Mouse (Mus musculus): ENCODE measurements around the gene Grk2. TPM values are rescaled to one million over a fixed set of nuclear protein-coding genes. Genes with fewer than 3 reads are reported as not detected.

The Grk2 gene
- polyA plus RNA-seq, 1 experiment from 2014 or later, result 18.0 TPM

DNA sequence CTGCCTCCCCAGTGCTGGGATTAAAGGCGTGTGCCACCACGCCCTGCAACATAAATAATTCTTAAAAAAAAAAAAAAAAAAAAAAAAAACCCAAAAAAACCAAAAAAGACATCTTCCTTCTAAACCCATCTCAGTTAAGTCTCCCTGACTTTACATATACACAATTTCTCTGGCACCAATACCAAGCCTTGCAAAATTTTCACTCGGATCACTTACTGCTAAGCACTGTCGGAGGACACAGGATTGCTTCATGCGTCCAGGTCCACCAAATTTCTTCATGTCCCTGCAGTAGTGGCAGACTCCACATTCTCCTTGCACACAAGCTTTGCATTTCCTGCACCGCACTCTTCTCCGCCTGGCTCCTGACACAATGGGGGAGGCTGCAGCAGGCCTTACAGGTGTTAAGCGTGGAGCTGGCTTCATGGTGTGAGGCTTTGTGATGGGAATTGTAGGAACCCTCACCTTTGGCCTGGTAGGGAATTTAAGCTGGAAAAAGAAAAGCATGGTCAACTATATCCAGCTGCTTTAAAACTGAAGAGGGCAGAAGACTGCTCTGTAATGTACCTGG, 22.8 kb upstream of the Grk2 start:
- Histone ChIP-seq H3K9ac (ENCODE audit: low read length) (no peak overlapping the region), H3K36me3 (ENCODE audit: control insufficient read depth, insufficient read depth, low read length) (peaks cover 28% of the 10 kb centered on the region), H3K4me3 (replicated peaks; ENCODE audit: low read length) (no peak overlapping the region), H3K4me1 (ENCODE audit: control insufficient read depth, insufficient read depth, low read length) (peaks cover 13% of the 10 kb centered on the region), H3K4me2 (ENCODE audit: low read depth, low read length) (no peak overlapping the region), H3K27me3 (ENCODE audit: control insufficient read depth, insufficient read depth, low read length) (no peaks in the 10 kb centered on the region), H3K27ac (ENCODE audit: low read length) (no peak overlapping the region), H3K9me3 (replicated peaks; ENCODE audit: control insufficient read depth, low read length) (no peaks in the 10 kb centered on the region)
- 92% methylated on average over 8 of the region's 8 CpGs for WGBS
- ATAC-seq (ENCODE audit: insufficient read depth, low FRiP score), result no peak

DNA sequence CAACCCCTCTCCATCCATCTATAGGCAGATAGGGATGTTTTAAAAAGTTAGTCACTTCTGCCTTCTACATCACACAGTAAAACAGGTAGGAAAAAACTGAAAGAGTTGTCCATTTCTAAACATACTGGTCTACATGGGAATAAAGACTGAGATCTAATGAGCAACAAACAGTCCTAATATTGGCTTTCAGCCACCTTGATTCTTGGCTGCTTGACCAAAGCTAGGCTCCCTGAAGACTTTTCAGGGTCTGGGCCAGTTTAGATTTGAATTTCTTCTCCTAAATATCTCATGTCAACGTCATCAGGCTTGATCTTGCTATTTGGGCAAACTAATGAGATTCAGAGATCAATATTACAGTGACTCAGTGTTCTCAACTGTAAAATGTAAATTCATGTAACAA, 20.9 kb upstream of the Grk2 start:
- 56% methylated on average over 1 of the region's 1 CpGs for WGBS
- H3K4me1 ChIP-seq (ENCODE audit: control insufficient read depth, insufficient read depth, low read length), result peaks cover 4% of the 10 kb centered on the region; the same call in 1 of the 2 replicates
- no peak overlapping the region for H3K27ac ChIP-seq (ENCODE audit: low read length)
- H3K4me3 ChIP-seq (replicated peaks; ENCODE audit: low read length), result no peak overlapping the region
- no peak overlapping the region for H3K4me2 ChIP-seq (ENCODE audit: low read depth, low read length)
- no peaks in the 10 kb centered on the region for H3K27me3 ChIP-seq (ENCODE audit: control insufficient read depth, insufficient read depth, low read length)
- peaks cover 36% of the 10 kb centered on the region for H3K36me3 ChIP-seq (ENCODE audit: control insufficient read depth, insufficient read depth, low read length)
- no peak overlapping the region for H3K9ac ChIP-seq (ENCODE audit: low read length)
- H3K9me3 ChIP-seq (replicated peaks; ENCODE audit: control insufficient read depth, low read length), result no peaks in the 10 kb centered on the region
- no peak for ATAC-seq (ENCODE audit: insufficient read depth, low FRiP score)

DNA sequence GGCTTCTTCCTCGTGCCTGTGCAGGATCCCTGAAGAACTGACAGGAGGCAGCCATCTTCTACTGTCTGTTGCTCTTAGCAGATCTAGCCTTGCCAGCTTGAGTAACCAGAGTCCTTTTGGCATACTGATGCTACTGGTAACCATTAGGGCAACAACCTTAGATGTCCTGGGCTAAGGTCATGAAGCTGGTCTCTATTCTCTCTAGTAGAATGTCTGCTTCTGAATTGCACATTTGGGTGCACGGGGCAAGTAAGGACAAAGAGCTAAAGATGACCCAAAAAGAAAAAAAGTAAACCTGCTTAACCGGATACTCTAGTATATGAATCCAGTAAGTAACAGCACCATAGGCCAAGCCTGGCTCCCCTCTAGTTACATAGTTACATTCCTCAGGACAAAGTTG, 20.1 kb upstream of the Grk2 start:
- 70% methylated on average over 3 of the region's 3 CpGs for WGBS
- Histone ChIP-seq H3K36me3 (ENCODE audit: control insufficient read depth, insufficient read depth, low read length) (peaks cover 40% of the 10 kb centered on the region), H3K4me1 (ENCODE audit: control insufficient read depth, insufficient read depth, low read length) (0 out of 2 replicates have a peak, but pooled peaks cover 2% of the 10 kb centered on the region), H3K27ac (ENCODE audit: low read length) (no peak overlapping the region), H3K27me3 (ENCODE audit: control insufficient read depth, insufficient read depth, low read length) (no peaks in the 10 kb centered on the region), H3K4me3 (replicated peaks; ENCODE audit: low read length) (no peak overlapping the region), H3K4me2 (ENCODE audit: low read depth, low read length) (no peak overlapping the region), H3K9ac (ENCODE audit: low read length) (no peak overlapping the region), H3K9me3 (replicated peaks; ENCODE audit: control insufficient read depth, low read length) (no peaks in the 10 kb centered on the region)
- ATAC-seq (ENCODE audit: insufficient read depth, low FRiP score), result no peak

DNA sequence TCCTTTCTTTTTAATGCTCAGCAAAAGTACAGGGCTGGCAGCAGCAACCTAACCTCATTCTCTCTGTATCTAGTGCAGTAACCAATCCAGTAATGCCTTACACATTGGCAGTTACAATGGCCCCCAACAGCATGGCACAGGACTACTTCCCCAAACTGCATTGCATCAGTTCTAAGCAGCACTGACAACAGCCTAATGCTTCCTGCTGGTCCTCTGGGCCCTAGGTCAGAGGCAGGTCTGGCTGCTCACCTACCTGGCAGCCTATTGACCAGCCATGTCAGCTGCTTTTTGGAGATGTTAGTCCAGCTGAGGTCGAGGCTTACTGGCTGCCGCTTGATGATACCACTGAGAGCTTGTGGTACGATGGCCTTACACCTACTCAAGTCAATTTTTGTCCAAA, 16.1 kb upstream of the Grk2 start:
- WGBS, result 87% methylated on average over 3 of the region's 3 CpGs
- Histone ChIP-seq H3K27ac (ENCODE audit: low read length) (no peak overlapping the region), H3K9me3 (replicated peaks; ENCODE audit: control insufficient read depth, low read length) (no peaks in the 10 kb centered on the region), H3K27me3 (ENCODE audit: control insufficient read depth, insufficient read depth, low read length) (no peaks in the 10 kb centered on the region), H3K4me3 (replicated peaks; ENCODE audit: low read length) (no peak overlapping the region), H3K4me2 (ENCODE audit: low read depth, low read length) (no peak overlapping the region), H3K9ac (ENCODE audit: low read length) (no peak overlapping the region), H3K36me3 (ENCODE audit: control insufficient read depth, insufficient read depth, low read length) (peaks cover 66% of the 10 kb centered on the region), H3K4me1 (ENCODE audit: control insufficient read depth, insufficient read depth, low read length) (no peaks in the 10 kb centered on the region)
- no peak for ATAC-seq (ENCODE audit: insufficient read depth, low FRiP score)

DNA sequence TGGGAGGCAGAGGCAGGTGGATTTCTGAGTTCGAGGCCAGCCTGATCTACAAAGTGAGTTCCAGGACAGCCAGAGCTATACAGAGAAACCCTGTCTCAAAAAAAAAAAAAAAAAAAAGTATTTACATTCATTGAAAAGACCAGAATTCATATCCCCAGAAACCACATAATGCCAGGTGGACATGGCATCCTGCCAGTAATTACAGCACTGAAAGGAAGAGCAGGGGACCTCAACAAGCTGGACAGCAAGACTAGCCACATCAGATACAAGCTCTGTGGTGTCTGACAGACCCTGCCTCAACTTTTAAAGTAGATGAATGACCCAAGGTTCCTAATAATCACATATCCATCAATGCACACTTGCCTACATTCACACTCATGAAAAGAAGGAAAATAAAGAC, 15.6 kb upstream of the Grk2 start:
- no peak overlapping the region for H3K4me3 ChIP-seq (replicated peaks; ENCODE audit: low read length)
- H3K9ac ChIP-seq (ENCODE audit: low read length), result no peak overlapping the region
- peaks cover 62% of the 10 kb centered on the region for H3K36me3 ChIP-seq (ENCODE audit: control insufficient read depth, insufficient read depth, low read length)
- no peaks in the 10 kb centered on the region for H3K9me3 ChIP-seq (replicated peaks; ENCODE audit: control insufficient read depth, low read length)
- H3K27ac ChIP-seq (ENCODE audit: low read length), result no peak overlapping the region
- WGBS, result 100% methylated on average over 1 of the region's 1 CpGs
- no peak overlapping the region for H3K4me2 ChIP-seq (ENCODE audit: low read depth, low read length)
- no peaks in the 10 kb centered on the region for H3K4me1 ChIP-seq (ENCODE audit: control insufficient read depth, insufficient read depth, low read length)
- H3K27me3 ChIP-seq (ENCODE audit: control insufficient read depth, insufficient read depth, low read length), result no peaks in the 10 kb centered on the region
- ATAC-seq (ENCODE audit: insufficient read depth, low FRiP score), result no peak

DNA sequence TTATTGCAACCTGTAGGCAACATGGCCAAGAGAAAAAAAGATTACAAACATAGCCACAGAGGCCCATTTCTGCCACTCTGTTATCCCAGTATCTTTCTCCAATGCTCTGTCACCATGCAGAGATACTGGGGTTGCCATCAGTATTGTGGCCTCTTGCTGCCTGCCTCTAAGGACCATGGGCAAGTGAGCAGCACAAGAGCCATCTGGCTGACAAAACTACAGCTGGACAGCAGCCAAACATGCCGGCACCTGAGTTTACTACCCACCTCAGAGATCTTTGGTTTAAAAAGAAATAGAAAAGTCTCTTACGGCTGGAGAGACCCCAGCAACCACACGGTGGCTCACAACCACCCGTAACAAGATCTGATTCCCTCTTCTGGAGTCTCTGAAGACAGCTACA, 13.2 kb upstream of the Grk2 start:
- ATAC-seq (ENCODE audit: insufficient read depth, low FRiP score), result no peak
- no peak overlapping the region for H3K9ac ChIP-seq (ENCODE audit: low read length)
- H3K9me3 ChIP-seq (replicated peaks; ENCODE audit: control insufficient read depth, low read length), result no peaks in the 10 kb centered on the region
- no peaks in the 10 kb centered on the region for H3K27me3 ChIP-seq (ENCODE audit: control insufficient read depth, insufficient read depth, low read length)
- no peak overlapping the region for H3K4me3 ChIP-seq (replicated peaks; ENCODE audit: low read length)
- no peak overlapping the region for H3K27ac ChIP-seq (ENCODE audit: low read length)
- H3K4me2 ChIP-seq (ENCODE audit: low read depth, low read length), result no peak overlapping the region
- H3K4me1 ChIP-seq (ENCODE audit: control insufficient read depth, insufficient read depth, low read length), result peaks cover 6% of the 10 kb centered on the region; the same call in 1 of the 2 replicates
- peaks cover 48% of the 10 kb centered on the region for H3K36me3 ChIP-seq (ENCODE audit: control insufficient read depth, insufficient read depth, low read length)
- WGBS, result 73% methylated on average over 4 of the region's 4 CpGs

DNA sequence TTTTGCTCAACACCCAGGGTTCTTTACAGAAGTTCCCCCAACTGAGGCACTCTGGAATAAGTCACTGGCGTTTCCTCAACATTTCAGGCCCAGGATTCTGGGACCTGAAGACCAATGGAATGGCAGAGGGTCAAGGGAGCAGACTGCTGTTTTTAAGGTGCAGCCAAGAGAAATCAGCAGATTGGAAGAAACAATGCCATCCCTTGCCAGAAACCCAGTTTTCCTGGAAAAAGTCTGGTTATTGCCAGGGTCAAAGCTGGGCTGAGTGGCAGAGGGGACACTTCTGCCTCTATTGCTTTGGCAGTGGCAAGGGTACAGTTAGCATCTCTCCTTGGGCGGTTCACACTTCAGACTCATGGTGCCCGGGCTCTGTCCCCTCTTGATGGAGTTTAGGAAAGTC, 11.2 kb upstream of the Grk2 start:
- Histone ChIP-seq H3K27me3 (ENCODE audit: control insufficient read depth, insufficient read depth, low read length) (no peaks in the 10 kb centered on the region), H3K4me3 (replicated peaks; ENCODE audit: low read length) (no peak overlapping the region), H3K9ac (ENCODE audit: low read length) (no peak overlapping the region), H3K4me2 (ENCODE audit: low read depth, low read length) (no peak overlapping the region), H3K4me1 (ENCODE audit: control insufficient read depth, insufficient read depth, low read length) (peaks cover 6% of the 10 kb centered on the region; the same call in 1 of the 2 replicates), H3K36me3 (ENCODE audit: control insufficient read depth, insufficient read depth, low read length) (peaks cover 39% of the 10 kb centered on the region), H3K9me3 (replicated peaks; ENCODE audit: control insufficient read depth, low read length) (no peaks in the 10 kb centered on the region), H3K27ac (ENCODE audit: low read length) (no peak overlapping the region)
- ATAC-seq (ENCODE audit: insufficient read depth, low FRiP score), result no peak
- WGBS, result 88% methylated on average over 3 of the region's 3 CpGs

DNA sequence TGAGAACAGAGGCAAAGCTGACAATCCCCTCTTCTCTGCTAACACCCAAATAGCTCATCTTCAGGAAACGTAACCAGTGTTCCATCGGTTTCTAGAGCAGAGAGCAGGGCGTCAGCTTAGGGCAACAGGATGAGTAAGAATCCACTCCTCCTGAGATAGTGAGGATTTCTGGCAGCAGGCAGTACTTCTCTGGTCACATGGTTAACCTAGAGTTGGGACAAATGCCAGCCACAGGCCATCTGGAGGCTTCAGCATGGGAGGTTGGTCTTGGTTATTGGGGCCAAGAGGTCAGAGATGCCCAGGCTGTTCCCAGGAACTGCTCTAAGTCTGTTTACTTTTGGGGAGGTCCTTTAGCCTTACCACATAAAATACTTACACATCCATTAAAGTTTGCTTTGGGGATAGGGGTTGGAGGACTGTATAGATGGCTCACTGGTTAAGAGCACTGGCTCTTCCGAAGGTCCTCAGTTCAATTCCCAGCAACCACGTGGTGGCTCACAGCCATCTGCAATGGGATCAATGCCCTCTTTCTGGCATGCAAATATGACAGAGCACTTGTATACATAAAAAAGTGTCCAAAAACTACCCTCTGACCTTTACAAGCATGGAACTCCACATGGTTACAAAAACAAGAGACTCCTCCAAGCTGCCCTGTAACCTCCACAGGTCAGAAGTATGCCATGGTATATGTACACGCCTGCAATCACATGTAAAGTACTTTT, 9.4 kb upstream of the Grk2 start:
- Histone ChIP-seq H3K4me3 (replicated peaks; ENCODE audit: low read length) (no peak overlapping the region), H3K4me2 (ENCODE audit: low read depth, low read length) (no peak overlapping the region), H3K27me3 (ENCODE audit: control insufficient read depth, insufficient read depth, low read length) (no peaks in the 10 kb centered on the region), H3K27ac (ENCODE audit: low read length) (0 out of 2 replicates have a peak overlapping the region, but pooled peaks have one; percentile 18), H3K4me1 (ENCODE audit: control insufficient read depth, insufficient read depth, low read length) (peaks cover 6% of the 10 kb centered on the region; the same call in 1 of the 2 replicates), H3K36me3 (ENCODE audit: control insufficient read depth, insufficient read depth, low read length) (peaks cover 26% of the 10 kb centered on the region), H3K9ac (ENCODE audit: low read length) (no peak overlapping the region), H3K9me3 (replicated peaks; ENCODE audit: control insufficient read depth, low read length) (no peaks in the 10 kb centered on the region)
- WGBS, result 58% methylated on average over 6 of the region's 6 CpGs
- ATAC-seq (ENCODE audit: insufficient read depth, low FRiP score), result no peak

DNA sequence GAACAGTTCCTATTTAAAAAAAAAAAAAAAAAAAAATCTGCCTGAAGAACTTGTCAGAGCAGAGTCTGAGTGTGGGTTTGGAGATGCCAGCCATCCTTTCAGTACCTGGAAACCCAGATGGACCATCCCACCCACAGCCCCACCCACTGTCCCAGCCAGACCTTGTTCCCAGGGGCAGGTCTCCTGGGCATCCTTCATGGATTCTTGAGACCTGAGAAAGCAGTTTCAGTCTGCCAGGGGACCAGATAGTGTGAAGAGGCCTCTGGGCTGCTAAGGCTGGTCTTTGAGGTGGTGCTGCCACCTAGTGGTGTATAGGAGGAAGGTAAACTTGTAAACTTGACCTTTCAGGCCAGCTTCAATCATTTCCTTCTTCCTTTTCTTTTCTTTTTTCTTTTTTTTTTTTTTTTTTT, 3.8 kb upstream of the Grk2 start:
- H3K36me3 ChIP-seq (ENCODE audit: control insufficient read depth, insufficient read depth, low read length), result no peaks in the 10 kb centered on the region
- peak overlapping the region; percentile 33; the same call in 1 of the 2 replicates for H3K27ac ChIP-seq (ENCODE audit: low read length)
- no peak overlapping the region for H3K4me3 ChIP-seq (replicated peaks; ENCODE audit: low read length)
- peaks cover 9% of the 10 kb centered on the region for H3K4me1 ChIP-seq (ENCODE audit: control insufficient read depth, insufficient read depth, low read length)
- H3K9ac ChIP-seq (ENCODE audit: low read length), result no peak overlapping the region
- H3K27me3 ChIP-seq (ENCODE audit: control insufficient read depth, insufficient read depth, low read length), result no peaks in the 10 kb centered on the region
- H3K9me3 ChIP-seq (replicated peaks; ENCODE audit: control insufficient read depth, low read length), result no peaks in the 10 kb centered on the region
- H3K4me2 ChIP-seq (ENCODE audit: low read depth, low read length), result no peak overlapping the region
- peak; percentile 31; the same call in 1 of the 2 replicates for ATAC-seq (ENCODE audit: insufficient read depth, low FRiP score)

Measured in stomach, embryonic 16.5 days (tissue).